Mouse (Mus musculus) liver, postnatal 0 days (tissue): ENCODE measurements around the gene Limch1.
A peak's percentile ranks its signal among the peaks of the same experiment; 100 is the strongest.

Experiments used
- CTCF ChIP-seq: sonication (generic); IDR thresholded peaks from 2 replicates; pipeline ENCODE4 v1.5.1; 2016; ENCODE audit warnings: antibody characterized with exemption, low read depth
- EP300 ChIP-seq: IDR thresholded peaks from 2 replicates; pipeline ENCODE4 v1.6.1; 2016; ENCODE audit warnings: antibody characterized with exemption, low read depth, mild to moderate bottlenecking

DNA sequence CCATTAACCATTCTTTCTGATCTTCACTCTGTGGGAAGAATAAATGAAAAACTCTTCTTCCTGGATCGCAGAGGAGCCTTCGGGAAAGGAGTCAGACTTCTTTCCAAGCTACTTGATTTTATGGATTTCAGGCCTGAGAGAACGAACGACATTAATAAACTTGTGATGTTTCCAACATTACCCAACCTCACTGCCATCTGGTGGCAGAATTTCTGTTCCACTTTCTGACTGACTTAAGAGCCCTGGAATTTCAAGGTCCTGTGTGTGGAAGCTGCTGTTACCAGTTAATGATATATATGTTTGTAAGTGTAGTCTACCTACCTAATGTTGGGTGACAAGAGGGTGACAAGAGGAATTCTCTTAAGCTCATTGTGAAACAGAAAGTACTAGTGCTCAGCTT is 243.3 kb downstream of the Limch1 start:
- no peak for TF ChIP-seq EP300
- TF ChIP-seq CTCF: peak; percentile 29; the same call in 1 of the 2 replicates
